Mouse (Mus musculus) olfactory bulb, adult 2 months (tissue): ENCODE data around the gene Mvp.

Experiments used
- CTCF ChIP-seq: fragments of 200-500 bp; IDR thresholded peaks from 2 replicates; pipeline ENCODE4 v1.5.1; 2012; ENCODE audit warnings: low read depth, mild to moderate bottlenecking, low read length, moderate library complexity; ENCODE audit not compliant: insufficient read depth
- POLR2A ChIP-seq: fragments of 200-500 bp; IDR thresholded peaks from 2 replicates; pipeline ENCODE4 v1.6.1; 2012; ENCODE audit warnings: mild to moderate bottlenecking, low read depth, low read length, moderate library complexity; ENCODE audit not compliant: insufficient read depth

- TF ChIP-seq CTCF, result no peak
- TF ChIP-seq POLR2A, result no peak
Observed at GRCm38 (mm10) chr7:126975893-126975949, 38.7 kb downstream of the Mvp start, which contains the start of gene Cdipt.
